Mouse (Mus musculus): Measurements from ENCODE around the gene Sh3glb2.

Gene Sh3glb2

GRCm38 (mm10) chr2:30358533-30359531 is at the start of gene Sh3glb2:
Sh3glb2 (minus strand) TSS chr2:30359337.
- peak; percentile 80 for DNase-seq (ENCODE audit: low read depth, low spot score)

DNA sequence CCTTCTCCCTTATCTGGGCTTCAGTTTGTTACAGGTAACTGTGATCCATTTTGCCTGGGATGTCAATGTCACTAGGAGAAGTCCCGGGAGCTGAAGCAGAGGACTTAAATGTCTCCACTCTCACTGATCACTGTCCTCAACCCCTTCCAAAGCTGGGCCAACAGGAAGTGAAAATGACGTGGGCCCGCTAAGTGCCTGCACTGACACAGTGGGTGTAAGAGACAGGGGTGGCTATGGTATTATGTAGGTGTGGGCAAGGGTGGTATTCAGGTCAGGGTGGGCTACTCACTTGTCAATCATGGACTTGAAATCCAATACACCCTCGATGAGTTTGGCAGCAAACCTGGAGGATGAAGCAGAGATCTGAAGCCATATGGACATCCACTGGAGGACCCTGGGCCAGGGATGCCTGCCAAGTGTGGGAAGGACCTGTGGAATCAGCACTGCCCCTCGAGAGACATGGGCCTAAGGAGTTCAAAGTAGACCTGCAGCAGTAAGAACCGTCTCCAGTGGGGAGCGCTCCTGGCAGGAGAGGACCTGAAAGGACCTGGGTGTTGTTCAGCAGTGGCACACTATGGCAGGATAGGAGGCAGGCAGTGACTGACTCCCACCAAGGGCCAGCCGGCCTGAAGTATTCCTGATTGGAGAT is 49.4 kb upstream of the Sh3glb2 start:
- DNase-seq (ENCODE audit: low read depth, low spot score): no peak

GRCm38 (mm10) chr2:30407778-30408177 is 48.6 kb upstream of the Sh3glb2 start:
- no peak for DNase-seq (ENCODE audit: low read depth, low spot score)

- DNase-seq (ENCODE audit: low read depth, low spot score): no peak
Measured at GRCm38 (mm10) chr2:30407221-30407620, 48.1 kb upstream of the Sh3glb2 start.

GRCm38 (mm10) chr2:30403870-30404269 is 44.7 kb upstream of the Sh3glb2 start:
- DNase-seq (ENCODE audit: low read depth, low spot score): no peak

DNA sequence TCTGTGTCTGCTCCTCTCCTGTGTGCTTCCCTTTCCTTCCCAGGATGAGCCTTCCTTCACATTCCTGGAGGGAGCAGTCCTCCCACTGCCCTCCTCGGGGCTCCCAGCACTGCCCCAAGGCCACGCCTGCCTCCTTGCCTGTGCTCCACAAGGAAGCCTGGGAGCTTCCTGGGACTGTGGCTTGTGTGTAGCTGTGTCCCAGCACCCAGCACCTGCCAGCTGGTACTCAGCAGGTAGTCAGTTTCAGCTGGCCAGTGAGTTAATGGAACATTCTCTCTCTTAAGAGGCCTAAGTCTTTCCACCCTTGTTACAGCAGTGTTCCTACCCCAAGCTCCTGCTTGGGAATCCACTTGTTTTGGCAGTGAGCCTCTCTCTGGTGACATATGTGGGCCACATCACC is 43.7 kb upstream of the Sh3glb2 start:
- no peak for DNase-seq (ENCODE audit: low read depth, low spot score)

GRCm38 (mm10) chr2:30402351-30402826 is 43.3 kb upstream of the Sh3glb2 start:
- no peak for DNase-seq (ENCODE audit: low read depth, low spot score)

DNA sequence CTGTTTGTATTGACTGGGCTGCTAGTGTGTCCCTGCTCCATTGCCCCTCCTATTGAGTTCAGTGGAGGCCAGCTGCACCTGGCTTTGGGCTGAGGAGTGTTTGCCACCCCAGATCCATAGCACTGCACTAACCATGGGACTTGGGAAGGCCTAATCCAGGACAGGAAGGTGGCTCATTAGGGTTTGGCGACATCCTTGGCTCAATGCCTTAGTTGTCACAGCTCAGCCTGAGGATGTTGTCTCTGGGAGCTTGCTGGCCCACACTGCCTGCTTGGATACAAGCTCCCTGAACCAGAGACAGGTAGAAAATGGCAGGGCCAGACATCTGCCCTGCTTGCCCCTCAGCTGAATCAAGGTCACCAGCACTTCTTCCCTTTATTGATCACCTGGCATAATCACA is 42.4 kb upstream of the Sh3glb2 start:
- DNase-seq (ENCODE audit: low read depth, low spot score): no peak

GRCm38 (mm10) chr2:30399191-30400171 is 40.3 kb upstream of the Sh3glb2 start:
- DNase-seq (ENCODE audit: low read depth, low spot score): peak; percentile 78

DNA sequence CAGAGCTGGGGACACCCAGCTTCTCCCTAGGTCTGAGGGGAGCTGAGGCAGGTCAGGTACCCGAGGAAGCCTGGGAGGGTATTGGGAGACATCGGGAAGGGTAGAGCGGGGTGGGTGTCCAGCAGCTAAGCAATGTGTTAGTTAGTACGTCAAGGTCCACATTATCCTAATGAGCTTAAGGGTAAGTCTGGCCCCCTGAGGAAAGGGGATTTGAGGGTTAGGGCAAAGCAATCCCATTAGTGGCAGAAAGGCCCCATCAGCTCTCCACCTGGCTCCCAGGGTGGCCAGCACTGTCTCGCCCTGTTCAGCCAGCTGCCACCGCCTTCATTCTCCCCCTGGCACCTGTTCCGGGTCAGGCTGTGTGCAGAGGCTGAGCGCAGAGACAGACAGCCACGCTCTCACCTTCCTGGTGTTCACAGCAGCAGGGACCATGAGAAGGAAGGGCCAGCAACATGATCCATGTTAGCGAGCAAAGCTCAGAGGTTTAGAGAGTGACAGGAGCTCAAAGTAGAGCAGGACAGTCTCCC is 38.9 kb upstream of the Sh3glb2 start:
- DNase-seq (ENCODE audit: low read depth, low spot score): no peak

GRCm38 (mm10) chr2:30396246-30396645 is 37.1 kb upstream of the Sh3glb2 start:
- DNase-seq (ENCODE audit: low read depth, low spot score): peak; percentile 59

GRCm38 (mm10) chr2:30395757-30396156 is 36.6 kb upstream of the Sh3glb2 start:
- no peak for DNase-seq (ENCODE audit: low read depth, low spot score)

- DNase-seq (ENCODE audit: low read depth, low spot score): no peak
Measured at GRCm38 (mm10) chr2:30393370-30393656, 34.2 kb upstream of the Sh3glb2 start.

DNA sequence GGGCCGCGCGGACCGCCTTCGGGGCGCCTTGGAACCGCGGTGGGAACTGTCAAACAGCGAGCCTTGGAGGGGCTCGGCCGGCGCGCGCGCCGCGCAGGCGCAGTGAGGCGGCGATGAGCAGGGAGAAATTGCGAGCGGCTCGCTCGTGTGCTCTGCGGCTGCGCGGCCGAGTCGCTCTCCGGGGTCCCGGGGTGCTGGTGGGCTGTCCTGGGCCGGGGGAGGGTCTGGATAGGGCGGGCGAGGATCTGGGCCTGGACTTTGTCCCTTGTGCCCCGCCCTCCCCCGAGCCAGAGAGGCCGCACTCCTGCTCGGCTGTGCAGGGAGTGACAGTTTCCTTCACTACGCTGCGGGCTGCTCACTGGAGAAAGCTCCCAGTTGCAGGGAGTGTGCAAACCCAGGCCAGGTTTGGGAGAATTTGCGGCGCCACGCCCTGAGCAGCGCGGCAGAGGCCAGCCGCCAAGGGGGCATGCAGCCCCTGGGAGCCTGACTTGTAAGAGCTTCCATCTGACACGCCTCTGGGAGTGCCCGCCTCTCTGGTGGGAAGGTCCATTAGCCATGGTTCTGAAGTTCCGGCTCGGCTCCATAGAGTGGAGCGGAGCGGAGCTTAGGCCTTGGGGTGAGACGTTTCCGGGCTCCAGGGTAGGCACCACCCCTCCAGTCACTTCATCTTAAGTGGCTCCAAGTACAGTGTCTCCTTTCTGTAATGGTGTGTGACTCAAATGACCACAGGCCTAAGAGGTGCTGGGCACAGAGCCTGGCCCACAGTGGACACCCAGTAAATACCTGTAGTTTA is 33.6 kb upstream of the Sh3glb2 start:
- DNase-seq (ENCODE audit: low read depth, low spot score): peak; percentile 90

DNA sequence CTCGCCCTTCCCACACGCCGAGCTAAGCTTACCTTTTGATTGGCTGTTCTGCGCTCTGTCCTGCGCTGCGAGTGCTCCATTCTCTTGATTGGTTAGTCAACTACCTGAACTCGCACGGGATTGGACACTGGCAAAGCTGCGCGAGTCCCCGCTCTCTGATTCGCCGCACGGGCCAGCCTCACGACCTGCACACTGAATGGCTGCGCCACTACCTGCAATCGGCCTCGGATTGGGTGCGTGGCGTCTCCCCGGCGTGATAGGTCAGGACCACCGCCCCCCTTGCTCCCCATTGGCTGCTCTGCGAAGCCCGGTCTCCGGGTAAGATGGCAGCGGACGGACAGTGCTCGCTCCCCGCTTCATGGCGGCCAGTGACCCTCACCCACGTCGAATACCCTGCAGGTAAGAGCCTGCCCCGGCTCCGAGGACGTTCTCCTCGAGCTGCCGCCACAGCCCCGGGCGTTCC is 33.0 kb upstream of the Sh3glb2 start, which contains the start of gene Dolpp1:
TSS of gene Dolpp1 (plus strand) at position 141 of the 463 bp plus-strand sequence.
- peak; percentile 100 for DNase-seq (ENCODE audit: low read depth, low spot score)

DNA sequence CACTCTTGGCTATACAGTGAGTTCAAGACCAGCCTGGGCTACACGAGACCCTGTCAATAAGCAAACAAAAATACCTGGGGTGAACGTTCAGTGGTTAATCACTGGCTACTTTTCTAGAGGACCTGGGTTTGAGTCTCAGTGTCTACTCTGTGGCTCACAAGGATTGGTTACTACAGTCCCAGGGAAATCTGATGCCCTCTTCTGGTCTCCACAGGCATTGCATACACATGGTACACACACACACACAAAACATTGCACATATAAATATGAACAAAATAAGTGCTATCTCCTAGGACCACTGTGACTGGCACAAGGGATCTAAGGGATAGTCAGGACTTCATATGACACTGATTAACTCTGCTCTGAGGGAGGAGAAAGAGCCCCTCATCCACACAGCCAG is 29.9 kb upstream of the Sh3glb2 start:
- peak; percentile 57 for DNase-seq (ENCODE audit: low read depth, low spot score)

DNA sequence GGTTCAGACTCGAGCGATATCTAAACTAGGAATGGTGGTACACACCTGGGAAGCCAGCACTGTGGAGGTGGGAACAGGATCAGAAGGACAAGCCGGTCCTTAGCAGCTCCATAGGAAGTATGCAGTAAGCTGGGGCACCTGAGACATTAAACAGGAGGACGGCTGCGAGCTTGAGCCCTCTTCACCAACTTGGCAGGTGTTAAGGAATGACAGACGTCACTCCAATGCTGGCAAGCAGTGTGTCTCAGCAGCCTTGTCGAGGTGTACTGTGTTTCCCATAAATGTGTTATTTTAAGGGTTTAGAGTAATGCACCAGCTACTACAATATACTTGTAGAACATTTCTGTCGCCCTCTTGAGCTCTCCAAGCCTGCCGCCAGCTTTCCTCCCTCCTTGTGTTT is 27.8 kb upstream of the Sh3glb2 start:
- no peak for DNase-seq (ENCODE audit: low read depth, low spot score)

DNA sequence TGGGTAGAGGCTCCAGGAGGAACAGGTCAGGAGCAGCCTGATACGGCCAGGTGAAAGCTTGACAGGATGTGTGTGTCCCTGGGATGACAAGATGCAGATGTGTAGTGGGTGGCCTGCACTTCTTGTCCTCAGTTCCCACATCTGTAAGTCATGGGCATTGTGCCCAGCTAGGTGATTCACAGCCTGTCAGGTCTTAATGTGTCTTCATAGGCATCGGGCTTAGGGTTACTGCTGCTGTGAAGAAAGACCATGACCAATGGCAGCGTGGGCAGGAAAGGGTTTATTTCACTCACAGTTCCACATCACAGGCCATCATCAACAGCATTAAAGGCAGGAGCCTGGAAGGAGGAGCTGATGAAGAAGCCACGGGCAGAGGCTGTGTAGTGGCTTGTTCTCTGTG is 26.5 kb upstream of the Sh3glb2 start:
- DNase-seq (ENCODE audit: low read depth, low spot score): no peak

- DNase-seq (ENCODE audit: low read depth, low spot score): no peak
Measured at GRCm38 (mm10) chr2:30384814-30385213, 25.7 kb upstream of the Sh3glb2 start.

GRCm38 (mm10) chr2:30381377-30381725 is 22.2 kb upstream of the Sh3glb2 start:
- no peak for DNase-seq (ENCODE audit: low read depth, low spot score)

Measured in R1 (cell line).